Mouse (Mus musculus): ENCODE data around the gene Kirrel3. TPM values are rescaled to one million over a fixed set of nuclear protein-coding genes. Genes with fewer than 3 reads are reported as not detected.
A peak's percentile ranks its signal among the peaks of the same experiment; 100 is the strongest.

The Kirrel3 gene
- total RNA-seq, 2 experiments from 2014 or later, result 66.3 to 71.9 TPM

- DNase-seq (ENCODE audit: low spot score in 2 of 2), result no peak
- intact Hi-C loops (cut with DNase I), result loop anchor here (10.0 kb wide), 1 partner anchor 673 kb away; no protein-coding TSS in a partner anchor
Measured at GRCm38 (mm10) chr9:34492121-34492520, 6.4 kb downstream of the Kirrel3 start.

- no peak for DNase-seq (ENCODE audit: low spot score in 2 of 2)
- intact Hi-C loops (cut with DNase I), result loop anchor here (10.0 kb wide), 1 partner anchor 671 kb away; no protein-coding TSS in a partner anchor
Measured at GRCm38 (mm10) chr9:34493571-34493970, 7.9 kb downstream of the Kirrel3 start.

DNA sequence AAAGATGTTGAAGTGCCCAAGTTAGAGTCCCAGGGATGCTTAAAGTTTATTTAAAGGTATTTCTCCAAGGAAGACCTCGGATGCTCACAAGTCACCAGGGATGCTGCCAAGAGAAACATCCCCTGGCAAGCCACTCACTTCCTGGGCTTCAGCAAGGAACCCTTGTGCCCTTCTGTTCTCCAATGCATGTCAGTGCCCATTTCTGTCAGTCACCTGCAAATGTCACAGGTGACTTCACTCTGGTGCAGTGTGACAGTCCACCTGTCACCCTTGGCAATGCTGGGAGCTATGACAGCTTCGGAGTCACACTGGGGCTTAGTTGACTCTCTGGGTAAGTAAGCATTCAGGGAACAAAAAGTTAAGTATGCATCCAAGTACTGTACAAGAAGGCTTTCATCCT is 12.4 kb downstream of the Kirrel3 start:
- intact Hi-C loops (cut with DNase I), result loop anchor here (2.0 to 10.0 kb wide), 4 partner anchors 159 to 667 kb away; no protein-coding TSS in a partner anchor
- no peak for DNase-seq (ENCODE audit: low spot score in 2 of 2)

DNA sequence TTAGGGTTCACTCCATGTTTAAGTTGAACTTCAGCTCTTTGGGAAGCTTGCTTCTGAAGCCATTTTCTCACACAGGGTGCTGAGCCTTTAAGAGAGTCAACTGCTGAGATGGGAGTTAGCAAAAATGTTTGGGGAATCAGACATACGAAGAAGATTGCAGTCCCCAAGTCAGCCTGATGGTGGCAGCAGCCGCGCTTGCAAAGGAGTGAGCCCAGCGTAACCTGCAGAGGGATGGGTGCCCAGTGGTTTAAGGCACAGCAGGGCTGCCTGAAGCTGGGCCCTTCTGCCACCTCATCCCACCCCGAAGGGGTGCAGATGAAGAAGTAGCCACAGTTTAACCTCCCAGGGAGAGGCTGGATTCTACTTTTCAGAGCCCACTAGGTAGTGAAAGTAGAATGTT is 13.0 kb downstream of the Kirrel3 start:
- peak; percentile 86 to 92 for DNase-seq (ENCODE audit: low spot score in 2 of 2)
- intact Hi-C loops (cut with DNase I), result loop anchor here (1.0 to 10.0 kb wide), 6 partner anchors 159 to 666 kb away; no protein-coding TSS in a partner anchor

GRCm38 (mm10) chr9:34507164-34507563 is 21.5 kb downstream of the Kirrel3 start:
- no peak for DNase-seq (ENCODE audit: low spot score in 2 of 2)
- intact Hi-C loops (cut with DNase I), result no loop called here

DNA sequence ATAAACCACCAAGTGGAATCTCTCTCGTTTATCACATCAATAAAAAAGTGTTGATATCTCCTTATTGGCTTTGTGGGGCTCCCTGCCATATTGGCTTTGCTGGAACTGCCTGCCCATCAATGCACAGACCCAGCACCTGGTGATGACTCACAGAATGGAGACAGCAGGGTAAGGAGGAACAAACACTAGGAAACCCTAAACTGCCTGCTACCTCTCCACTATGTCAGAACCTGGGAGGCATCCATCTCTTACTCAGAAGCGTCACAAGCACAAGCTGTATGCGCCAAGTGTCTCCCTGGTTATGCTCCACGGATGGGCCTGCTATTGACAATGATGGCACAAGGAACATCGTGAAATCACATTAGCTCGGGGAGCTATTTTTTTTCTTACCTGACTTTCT is 33.2 kb downstream of the Kirrel3 start:
- no peak for DNase-seq (ENCODE audit: low spot score in 2 of 2)
- intact Hi-C loops (cut with DNase I), result no loop called here

DNA sequence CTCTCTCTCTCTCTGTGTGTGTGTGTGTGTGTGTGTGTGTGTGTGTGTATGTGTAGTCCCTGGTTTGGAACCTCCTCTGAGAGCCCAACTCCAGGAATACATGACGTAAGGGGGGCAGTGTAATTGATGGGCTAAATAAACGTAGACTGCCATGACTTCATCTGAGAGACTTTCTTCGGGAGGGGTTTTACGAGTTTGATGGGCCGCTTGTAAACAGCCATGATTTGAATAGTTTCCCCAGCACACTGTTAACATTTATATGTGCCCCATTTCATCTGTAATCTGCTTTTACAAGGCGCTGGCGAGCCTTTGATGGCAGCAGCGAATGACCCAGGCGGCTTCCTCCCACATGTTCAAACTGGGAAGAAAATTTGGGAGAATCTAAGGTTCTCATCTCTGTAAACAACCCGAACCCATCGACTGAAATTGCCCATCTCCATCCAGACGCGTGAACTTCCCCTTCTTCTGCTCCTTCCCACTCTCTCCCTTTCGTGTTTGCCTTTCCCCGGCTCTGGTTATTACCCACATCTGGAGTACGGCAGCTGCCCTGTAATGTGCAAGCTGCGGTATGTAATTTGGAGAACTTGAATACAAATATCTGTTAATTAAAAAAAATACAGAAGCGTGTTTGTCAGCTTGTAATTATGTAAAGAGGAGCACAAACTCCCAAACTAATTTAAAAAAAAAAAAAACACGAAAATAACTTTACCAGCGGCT is 34.7 kb downstream of the Kirrel3 start:
- DNase-seq (ENCODE audit: low spot score in 2 of 2), result no peak
- intact Hi-C loops (cut with DNase I), result no loop called here

GRCm38 (mm10) chr9:34525695-34526094 is 40.0 kb downstream of the Kirrel3 start:
- intact Hi-C loops (cut with DNase I), result no loop called here
- DNase-seq (ENCODE audit: low spot score in 2 of 2), result no peak

DNA sequence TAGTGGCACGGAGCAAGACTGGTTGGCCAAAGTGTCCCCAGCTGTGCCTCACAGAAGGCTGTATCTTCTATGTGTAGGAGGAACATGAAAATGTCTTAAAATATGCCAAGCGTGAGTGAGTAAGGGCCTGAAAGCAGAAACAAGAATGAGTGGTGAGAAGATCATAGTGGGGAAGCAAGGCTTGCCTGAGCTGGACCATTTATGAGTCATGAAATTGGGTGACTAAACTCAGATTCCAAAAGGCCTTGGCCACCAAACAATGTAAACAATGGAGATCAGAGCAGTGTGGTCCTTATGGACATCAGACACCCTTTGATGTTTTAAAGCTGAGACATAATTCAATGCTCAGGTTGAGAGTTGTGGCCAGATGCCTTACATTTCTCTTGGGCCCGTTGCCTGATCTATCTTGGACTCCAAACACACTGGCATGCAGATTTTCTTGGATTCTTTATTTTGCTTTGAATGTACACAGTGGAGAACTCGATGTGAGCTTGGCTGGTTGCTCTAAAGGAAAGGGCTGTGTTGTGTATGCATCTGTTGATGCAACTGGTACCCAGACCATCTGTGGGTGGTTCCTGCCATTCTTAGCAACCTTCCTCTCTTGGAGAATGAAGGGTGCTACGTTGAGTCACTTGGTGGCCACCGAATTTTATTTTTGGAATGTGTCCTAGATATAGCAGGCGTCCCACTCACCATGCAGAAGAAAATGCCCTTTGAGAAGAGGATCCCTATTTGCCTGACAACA is 53.1 kb downstream of the Kirrel3 start:
- intact Hi-C loops (cut with DNase I), result loop anchor here (2.0 kb wide), 2 partner anchors 36 to 148 kb away; no protein-coding TSS in a partner anchor
- DNase-seq (ENCODE audit: low spot score in 2 of 2), result peak; percentile 78 to 97

DNA sequence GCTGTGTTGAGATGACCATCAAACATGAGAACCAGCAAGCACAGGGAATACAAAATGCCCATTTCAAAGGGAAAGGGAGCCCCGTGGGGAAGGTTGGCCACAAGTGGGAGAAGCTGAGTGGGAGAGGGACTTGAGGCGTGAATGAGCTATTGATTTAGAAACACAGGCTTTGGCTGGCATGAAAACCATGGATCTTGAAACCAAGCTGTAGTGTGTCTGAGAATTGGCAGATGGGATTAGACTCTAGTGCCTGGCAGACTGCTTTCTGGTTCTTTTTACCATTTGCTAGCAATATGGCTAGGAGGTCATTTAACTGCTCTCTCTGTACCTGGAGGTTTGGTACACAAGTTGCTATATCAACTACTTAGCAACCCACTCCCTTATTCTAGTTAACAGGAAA is 56.2 kb downstream of the Kirrel3 start:
- intact Hi-C loops (cut with DNase I), result no loop called here
- peak; percentile 25 to 76 for DNase-seq (ENCODE audit: low spot score in 2 of 2)

- DNase-seq (ENCODE audit: low spot score in 2 of 2), result no peak
- intact Hi-C loops (cut with DNase I), result no loop called here
Measured at GRCm38 (mm10) chr9:34555699-34556098, 70.0 kb downstream of the Kirrel3 start.

GRCm38 (mm10) chr9:34557846-34558245 is 72.2 kb downstream of the Kirrel3 start:
- intact Hi-C loops (cut with DNase I), result no loop called here
- peak in 1 of 2 experiments; percentile 45 for DNase-seq (ENCODE audit: low spot score in 2 of 2)

DNA sequence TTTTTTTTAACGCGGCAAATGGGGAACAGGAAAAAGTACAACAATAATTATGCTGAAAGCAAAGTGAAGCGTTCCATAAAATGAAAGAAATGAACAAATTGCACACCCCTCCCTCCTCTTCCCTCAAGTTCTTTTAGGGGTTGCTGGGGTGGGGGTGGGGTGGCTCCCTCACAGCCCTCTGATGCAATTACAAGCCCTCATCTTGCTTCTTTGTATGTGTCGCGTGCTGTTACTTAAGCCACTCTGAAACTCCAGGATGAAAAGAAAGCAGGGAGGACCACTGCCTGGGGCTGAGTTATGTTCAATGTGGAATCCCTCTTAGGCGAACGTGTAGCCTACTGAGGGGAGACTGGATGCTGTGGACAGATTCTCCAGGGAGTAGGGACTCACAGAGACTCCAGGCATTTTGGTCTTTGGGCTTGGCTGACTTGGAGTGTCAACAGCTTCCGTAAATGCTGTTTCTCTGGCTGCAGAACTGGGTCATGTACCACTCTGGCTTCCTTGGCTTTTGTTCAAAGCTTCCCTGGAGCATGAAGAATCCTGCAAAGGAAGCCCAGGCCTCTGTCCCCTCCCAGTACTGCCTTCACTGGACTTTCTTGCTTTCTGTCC is 72.7 kb downstream of the Kirrel3 start:
- intact Hi-C loops (cut with DNase I), result no loop called here
- peak in 1 of 2 experiments; percentile 68 for DNase-seq (ENCODE audit: low spot score in 2 of 2)

GRCm38 (mm10) chr9:34559102-34559501 is 73.4 kb downstream of the Kirrel3 start:
- DNase-seq (ENCODE audit: low spot score in 2 of 2), result no peak
- intact Hi-C loops (cut with DNase I), result no loop called here

GRCm38 (mm10) chr9:34561281-34561680 is 75.6 kb downstream of the Kirrel3 start:
- intact Hi-C loops (cut with DNase I), result no loop called here
- no peak for DNase-seq (ENCODE audit: low spot score in 2 of 2)

- no peak for DNase-seq (ENCODE audit: low spot score in 2 of 2)
- intact Hi-C loops (cut with DNase I), result no loop called here
Measured at GRCm38 (mm10) chr9:34562437-34563000, 76.8 kb downstream of the Kirrel3 start.

- intact Hi-C loops (cut with DNase I), result loop anchor here (2.0 kb wide), 1 partner anchor 35 kb away; no protein-coding TSS in a partner anchor
- no peak for DNase-seq (ENCODE audit: low spot score in 2 of 2)
Measured at GRCm38 (mm10) chr9:34573906-34574305, 88.2 kb downstream of the Kirrel3 start.

DNA sequence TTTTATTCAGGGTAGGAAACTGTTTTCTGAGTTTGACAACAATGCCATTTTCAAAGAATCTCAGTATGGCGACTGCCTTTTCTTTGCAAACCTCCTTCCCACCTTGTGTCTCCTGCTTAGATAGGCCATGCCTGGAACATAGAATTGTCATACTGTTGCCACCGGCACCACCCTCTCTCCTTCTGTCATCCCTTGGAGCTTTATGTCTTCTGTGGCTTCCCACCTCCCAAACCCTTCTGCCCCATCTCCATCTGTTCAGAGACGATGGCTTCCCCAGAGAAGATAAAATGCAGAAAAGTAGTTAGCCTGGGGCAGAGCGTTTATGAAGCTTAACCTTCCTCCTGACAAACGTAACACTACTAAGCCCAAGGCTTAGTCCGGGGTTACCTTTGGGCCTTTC is 88.9 kb downstream of the Kirrel3 start:
- intact Hi-C loops (cut with DNase I), result loop anchor here (2.0 kb wide), 1 partner anchor 36 kb away; no protein-coding TSS in a partner anchor
- DNase-seq (ENCODE audit: low spot score in 2 of 2), result peak in 1 of 2 experiments; percentile 77

GRCm38 (mm10) chr9:34579174-34579573 is 93.5 kb downstream of the Kirrel3 start:
- DNase-seq (ENCODE audit: low spot score in 2 of 2), result no peak
- intact Hi-C loops (cut with DNase I), result no loop called here

DNA sequence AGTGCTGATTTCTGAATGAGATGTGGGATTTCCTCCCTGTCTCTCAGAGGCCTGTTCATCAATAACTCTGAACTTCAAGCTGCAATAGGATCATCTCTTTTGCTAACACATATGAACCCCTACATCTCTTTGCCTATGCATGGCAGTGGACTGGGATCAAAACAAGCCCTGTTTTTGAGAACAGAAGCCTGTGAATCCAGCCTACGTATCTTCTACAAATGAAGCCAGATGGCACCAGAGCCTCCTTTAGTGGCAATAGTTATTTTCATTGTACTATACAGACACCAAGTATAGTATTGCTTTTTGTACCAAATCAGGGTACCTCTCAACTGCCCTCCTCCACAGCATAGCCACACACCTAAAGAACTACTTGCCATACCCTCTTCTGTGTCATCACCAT is 94.4 kb downstream of the Kirrel3 start:
- peak; percentile 36 to 72 for DNase-seq (ENCODE audit: low spot score in 2 of 2)
- intact Hi-C loops (cut with DNase I), result no loop called here
